Mouse (Mus musculus) embryo, embryonic 11 days (tissue): ENCODE data around the gene Zfp92.
"Not testable (repeated sequence)": the region's sequence is repeated elsewhere in the genome, so short reads cannot be mapped to it uniquely, and the experiment has no call there.

Experiments used
- DNase-seq: peaks from one replicate; pipeline ENCODE4 v3.0.0-alpha.2; 2015

Gene Zfp92

DNA sequence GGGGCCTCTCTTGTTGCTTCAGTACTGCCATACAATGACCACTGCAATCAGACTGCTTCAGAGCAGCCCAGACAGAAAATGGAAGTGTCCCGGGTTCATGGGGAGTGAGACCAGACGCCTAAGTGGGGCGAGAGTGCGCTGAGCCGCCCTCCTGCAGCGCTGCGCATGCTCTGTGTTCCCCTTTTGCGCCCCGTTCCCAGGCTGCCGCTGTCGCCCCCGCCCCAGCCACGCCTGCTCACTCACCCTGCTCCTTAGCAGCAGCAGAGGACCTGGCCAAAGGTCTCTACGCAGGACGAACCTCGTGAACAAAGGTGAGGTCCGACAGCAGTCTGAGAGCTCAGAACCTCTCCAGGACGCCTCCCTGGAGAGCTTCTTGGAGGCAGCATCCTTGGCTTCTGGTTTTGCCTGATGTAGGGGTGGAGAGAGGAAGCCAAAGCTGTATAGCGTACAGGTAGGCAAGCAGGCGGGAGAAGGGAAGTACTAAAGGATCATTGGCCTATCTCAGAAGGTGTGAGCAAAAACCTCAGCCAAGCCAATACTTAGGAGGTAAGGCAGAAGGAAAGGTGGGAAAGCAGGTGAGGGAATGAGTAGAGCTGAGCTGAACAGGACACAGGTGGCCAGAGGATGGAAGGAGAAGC is at the start of gene Zfp92:
TSS of gene Zfp92 (plus strand) at position 217 of the 638 bp plus-strand sequence.
- peak; percentile 5 for DNase-seq

DNA sequence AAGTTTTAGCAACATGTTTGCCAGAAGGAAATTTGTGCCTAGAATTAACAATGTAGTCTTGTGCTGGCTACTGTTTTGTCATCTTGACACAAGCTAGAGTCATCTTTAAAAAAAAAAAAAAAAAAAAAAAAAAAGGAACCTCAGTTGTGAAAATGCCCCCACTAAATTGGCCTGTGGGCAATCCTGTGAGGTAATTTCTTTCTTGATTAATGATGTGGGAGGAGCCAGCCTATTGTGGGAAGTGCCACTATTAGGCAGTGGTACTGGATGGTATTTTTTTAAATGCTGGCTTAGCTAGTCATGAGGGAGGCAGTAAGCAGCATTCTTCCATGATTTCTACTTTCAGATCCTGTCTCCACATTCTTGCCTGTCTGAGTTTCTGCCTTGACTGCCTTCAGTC is 47.6 kb upstream of the Zfp92 start:
- no peak for DNase-seq

DNA sequence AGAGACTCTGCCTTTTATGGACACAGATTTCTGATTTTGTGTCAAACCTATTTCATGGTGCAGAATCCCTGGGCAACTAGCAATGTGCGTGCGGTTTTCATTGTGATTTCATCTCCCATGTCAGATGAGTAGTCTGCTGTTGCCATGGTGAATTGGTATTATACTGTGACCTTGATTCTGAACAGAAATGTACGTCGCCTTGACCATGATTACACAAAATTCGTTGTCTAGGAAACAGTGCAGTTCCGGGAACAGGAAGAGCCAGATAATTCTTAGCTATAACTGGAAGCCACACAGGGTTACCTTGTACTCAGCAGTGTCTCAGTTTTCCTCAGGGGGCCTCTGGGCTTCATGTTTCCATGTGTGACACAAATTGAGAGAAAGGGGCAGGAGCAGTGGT is 26.5 kb upstream of the Zfp92 start:
- no peak for DNase-seq

DNA sequence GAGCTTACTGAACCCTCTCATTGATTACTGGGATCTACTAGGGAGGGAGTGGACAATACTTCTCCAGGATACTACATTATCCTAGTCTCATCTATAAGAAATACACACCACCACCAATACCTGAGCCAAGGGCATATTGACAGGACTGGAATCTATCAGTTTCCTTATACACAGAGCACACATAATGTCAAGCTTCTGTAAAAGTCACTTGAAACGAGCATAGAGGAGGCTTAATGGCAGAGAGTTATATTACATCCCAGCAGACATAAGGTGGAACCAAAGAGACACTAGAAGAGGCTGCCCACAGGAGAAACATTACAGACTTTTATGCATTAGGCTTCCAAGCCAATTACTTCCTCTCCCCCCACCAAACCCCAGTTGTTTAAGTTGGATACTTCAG is 26.0 kb upstream of the Zfp92 start:
- DNase-seq, result no peak

DNA sequence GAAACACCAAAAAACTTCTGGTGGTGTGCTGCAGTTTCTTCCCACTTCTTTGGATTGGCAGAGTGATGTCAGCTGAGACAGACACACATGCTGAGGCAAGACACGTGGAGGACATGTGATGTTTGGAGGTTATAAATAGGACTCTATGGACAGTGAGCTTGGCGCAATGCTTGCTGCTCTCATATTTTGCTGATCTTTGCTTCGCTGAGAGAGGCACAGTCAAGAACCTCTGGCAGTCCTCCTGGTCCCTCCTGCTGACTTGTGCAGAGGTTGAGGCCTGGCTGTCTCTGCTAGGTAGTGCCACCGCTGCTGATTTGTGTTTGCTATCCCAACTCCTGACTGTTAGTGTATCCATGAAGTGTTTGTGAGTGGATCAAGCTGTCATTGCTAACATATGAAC is 19.4 kb upstream of the Zfp92 start:
- DNase-seq, result no peak

DNA sequence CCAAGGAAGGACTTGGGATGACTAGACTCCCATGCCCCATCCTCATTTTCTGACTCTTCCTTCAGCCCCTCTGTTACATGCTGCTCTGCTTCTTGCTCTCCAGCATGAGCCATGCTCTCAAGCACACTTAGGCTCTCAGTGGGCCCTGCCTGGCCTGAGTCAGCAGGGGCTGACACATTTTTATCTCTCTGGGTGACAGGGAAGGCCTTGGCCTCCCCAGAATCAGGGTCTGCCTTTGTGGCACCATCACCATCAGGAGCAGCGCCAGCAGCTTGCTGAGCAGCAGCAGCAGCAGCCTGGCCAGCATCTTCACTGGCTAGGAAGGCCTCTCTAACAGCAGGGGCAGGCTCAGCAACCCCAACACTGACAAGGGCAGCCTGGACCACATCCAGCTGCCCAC is 14.4 kb upstream of the Zfp92 start:
- DNase-seq, result no peak

DNA sequence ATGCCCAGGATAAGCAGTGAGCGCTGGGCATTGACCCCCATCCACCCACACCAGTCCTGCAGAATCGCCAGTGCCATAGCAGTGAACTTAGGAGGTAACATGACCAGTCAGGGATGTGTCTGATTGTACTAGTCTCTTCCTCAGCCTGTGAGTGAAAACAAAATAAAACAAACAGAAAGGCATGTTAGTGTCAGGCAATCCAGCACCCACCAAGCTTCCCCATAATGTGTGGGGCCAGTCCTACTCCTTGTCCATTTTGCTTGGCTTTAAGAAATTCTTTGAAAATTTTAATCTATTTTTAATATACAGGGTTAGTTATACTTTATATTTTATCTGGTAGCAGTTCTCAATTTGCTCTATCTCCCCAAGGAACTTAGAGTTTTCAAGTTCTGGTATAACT is 12.3 kb upstream of the Zfp92 start, which contains the start of gene Gm18336:
TSS of gene Gm18336 (minus strand) at position 101 of the 400 bp plus-strand sequence.
- DNase-seq, result not testable (repeated sequence)

DNA sequence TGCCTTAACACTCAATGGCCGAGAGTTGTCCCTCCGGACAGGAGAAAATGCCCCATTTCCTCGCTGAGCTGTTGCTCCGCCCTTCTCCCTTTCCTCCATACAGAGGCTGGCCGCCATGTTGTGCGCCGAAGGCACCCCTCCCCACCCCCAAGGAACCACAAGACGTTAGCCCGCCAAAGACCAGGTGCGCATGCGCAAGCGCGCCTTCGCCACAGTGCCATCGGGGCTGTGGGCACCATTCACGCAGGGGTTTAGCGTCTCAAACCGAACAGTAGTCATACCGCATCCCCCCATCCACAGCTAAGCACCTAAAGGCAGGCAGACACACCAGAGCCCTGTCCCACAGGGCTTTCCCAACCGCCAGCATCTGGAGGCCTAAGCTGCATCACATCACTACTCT is 9.9 kb upstream of the Zfp92 start:
- no peak for DNase-seq

DNA sequence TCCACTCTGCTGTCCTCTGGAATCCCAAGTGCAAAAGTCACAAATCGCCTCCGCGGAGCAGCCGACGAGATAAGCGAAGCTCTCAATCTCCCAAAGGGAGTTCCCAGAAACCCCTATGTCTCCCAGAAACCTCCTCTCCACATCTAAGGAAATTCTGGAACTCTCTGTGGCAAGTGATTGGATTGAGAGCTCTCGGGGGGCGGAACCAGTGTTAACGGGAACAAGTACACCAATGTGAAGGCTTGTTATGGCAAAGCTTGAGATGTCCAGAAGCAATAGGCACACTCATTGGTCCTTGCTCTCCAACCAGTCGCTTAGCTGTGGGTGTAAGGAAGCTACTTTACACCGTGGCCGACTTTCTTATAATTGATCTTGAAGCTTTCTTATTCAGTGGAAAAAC is 9.3 kb upstream of the Zfp92 start:
- no peak for DNase-seq

DNA sequence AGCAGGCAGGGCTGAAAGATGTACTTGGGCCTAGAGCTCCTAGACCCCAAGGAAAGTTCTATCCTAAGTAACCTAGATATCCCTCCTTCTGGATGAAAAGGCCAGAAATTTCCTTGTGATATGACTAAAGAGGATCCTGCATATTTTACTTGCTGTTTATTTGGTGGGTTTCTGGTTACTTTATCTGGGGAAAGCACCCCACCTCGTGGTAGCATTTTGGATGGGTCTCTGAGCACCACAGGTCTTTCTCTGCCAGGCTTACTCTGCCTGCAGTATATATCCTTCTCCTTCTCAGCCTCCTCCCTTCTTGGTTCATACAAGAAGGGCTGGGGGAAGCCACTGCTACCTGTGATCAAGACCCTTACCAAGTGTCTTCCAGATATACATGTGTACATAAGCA is 1.9 kb downstream of the Zfp92 start:
- DNase-seq, result no peak

DNA sequence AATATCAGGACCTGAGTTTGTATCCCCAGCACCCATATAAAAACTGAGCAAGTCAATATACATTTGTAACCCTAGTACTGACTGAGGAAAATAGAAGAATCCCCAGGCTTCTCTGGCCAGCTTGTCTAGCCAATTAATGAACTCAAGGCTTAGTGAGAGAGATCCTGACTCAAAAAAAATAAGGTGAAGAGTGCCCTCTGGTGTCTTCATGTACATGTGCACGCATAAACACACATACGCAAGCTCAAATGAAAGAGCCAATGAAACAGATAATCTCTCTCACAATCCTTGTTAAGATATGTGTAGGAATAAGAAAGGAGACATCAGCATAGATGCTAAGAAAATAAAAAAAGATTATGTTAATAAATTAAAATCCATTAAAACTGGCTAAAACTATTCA is 19.1 kb downstream of the Zfp92 start:
- DNase-seq, result peak; percentile 14

DNA sequence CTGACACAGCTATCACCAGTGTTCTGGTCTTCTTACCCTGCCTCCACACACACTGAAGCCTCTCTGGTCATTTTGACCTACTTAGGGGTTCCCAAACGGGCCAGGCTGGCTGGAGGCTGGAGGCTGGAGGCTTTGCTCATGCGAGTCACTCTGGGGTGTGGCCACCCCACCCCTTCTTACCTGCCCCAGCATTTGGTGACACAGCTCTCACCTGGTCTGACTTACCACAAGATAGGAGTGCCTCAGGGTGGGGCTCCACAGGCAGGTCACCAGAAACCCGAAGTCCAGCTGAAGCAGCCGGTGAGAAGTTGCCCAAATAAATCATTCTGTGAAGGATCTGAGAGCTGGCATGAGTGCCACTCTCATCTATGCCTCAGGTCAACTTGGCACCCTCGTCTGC is 22.0 kb downstream of the Zfp92 start:
- no peak for DNase-seq

DNA sequence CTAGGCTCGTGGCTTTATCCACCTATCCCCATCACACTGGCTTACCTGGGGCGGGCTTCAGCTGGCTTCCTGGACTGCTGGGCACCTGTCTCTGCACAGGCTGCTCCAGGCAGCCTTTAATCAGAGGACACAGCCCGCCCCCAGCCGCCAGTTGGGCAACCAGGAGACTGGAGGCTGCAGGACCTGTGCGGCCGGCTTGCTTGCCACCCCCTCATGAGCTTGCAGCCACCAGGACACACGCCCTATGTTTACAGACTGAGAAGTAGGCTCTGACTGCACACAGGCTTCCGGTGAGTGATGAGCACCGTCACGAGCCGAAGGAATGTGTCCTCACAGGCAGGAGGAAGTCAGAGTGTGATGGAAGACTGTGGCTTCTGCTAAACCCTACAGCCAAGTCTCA is 24.4 kb downstream of the Zfp92 start, which contains the start of gene Trex2:
TSS of gene Trex2 (minus strand) at position 93 of the 400 bp plus-strand sequence.
- DNase-seq, result no peak

DNA sequence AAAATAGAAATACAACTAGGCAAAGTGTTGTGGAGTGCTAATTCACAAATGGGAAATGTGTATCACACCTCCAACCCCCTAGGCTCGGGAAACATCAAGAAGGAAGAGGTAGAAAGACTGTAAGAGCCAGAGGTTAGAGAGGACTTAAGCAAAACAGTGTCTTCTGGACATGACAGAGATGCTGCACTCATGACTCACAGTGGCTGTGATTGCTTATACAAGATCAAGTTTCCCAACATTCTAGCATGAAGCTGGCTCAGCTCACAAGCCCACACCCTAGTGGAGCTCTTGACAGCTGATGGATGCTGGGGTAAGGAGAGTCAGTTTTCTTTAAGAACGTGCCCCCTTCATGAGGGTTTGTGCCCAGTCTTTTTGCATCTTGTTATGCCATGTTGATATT is 30.5 kb downstream of the Zfp92 start:
- DNase-seq, result no peak

DNA sequence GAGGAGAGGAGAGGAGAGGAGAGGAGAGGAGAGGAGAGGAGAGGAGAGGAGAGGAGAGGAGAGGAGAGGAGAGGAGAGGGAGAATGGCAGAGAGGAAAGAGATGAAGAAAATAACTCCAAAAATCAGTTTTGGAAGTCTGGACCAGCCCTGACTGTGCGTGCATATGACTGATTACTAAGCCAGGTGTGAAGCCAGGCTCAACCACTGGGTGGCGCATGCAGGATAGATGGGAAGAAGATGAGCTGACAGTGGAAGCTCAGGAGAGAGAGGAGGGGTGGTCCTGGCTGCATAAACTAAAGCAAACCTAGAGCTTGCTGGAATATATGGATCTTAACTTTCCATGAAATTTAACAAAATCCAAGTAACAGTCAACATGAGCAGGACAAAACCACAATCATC is 41.1 kb downstream of the Zfp92 start:
- peak; percentile 46 for DNase-seq

DNA sequence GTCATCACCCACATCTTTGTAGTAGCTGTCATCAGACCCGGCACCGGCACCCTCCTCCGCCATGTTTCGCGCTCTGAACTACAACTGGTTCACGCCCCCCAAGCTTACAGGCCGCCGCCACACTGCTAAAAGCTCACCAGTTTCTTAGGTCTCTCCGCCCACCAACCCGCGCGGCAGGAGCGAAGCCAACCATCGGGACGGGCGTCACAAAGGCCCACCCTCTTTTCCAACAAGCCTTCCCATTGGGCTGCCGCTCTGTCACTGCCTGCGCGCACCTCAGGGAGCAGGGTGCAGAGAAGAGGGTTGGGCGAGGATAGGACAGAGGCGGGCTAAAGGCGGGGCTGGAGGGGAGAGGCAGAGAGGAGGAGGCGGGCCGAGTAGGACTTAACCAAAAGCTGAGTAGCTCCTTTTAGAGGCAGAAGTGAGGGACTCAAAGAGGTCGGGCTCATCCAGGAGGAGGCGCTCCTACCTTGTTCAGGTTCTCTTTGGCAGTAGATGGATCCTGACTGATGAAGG is 48.0 kb downstream of the Zfp92 start, which contains the start of gene Haus7:
TSS of gene Haus7 (minus strand) at position 168 of the 516 bp plus-strand sequence.
- DNase-seq, result peak; percentile 92

DNA sequence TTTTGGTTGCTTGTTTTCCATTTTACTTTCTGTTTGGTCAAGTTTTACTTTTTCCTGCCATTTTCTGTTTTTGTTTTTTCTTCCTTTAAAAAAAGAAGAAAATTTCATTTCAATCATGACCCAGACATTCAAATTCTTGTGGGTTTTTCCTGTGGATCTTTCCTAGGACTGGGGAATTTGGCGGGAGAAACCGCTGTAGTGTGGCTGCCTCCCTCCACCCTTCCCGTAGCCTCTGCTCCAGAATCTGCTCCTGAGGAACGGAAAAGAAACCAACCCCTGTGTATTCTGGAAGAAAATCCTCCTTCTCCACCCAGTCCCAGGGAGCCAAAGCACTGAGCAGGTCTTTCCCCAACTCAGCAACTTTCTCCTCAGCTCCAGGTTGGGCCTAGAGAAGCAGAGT is 49.9 kb downstream of the Zfp92 start:
- DNase-seq, result no peak

DNA sequence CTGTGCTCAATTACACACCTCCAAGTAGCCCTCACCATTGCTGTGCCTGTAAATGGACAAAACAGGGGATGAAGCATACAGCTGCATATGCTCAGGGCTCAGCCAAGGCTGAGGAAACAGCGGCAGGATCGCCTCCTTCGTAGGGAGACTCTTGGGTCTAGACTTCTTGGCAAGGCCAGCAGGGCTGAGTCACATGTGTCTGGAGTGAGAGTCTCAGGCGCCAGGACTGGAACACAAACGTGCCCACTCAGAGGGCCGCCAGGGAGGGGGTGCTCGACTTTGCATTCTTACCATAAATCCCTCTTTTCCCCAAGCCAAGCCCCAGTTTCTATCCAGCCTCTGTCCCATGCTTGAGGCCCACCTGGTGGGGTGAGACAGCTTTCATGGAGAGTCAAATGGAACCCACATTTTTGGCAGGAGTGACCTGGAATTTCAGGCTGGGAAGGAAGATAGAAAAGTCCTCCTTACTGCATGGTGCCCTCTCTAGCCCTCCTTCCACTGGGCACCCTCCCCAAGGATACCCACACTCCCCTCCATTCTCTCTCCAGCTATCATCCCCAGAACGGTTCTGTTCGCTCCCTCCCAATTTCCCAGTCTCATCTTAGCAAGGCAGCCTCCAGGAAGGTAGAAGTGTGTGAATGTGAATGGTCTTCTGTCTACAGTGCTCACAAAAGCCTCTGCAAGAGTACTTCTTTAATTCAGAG is 54.7 kb downstream of the Zfp92 start:
- no peak for DNase-seq

DNA sequence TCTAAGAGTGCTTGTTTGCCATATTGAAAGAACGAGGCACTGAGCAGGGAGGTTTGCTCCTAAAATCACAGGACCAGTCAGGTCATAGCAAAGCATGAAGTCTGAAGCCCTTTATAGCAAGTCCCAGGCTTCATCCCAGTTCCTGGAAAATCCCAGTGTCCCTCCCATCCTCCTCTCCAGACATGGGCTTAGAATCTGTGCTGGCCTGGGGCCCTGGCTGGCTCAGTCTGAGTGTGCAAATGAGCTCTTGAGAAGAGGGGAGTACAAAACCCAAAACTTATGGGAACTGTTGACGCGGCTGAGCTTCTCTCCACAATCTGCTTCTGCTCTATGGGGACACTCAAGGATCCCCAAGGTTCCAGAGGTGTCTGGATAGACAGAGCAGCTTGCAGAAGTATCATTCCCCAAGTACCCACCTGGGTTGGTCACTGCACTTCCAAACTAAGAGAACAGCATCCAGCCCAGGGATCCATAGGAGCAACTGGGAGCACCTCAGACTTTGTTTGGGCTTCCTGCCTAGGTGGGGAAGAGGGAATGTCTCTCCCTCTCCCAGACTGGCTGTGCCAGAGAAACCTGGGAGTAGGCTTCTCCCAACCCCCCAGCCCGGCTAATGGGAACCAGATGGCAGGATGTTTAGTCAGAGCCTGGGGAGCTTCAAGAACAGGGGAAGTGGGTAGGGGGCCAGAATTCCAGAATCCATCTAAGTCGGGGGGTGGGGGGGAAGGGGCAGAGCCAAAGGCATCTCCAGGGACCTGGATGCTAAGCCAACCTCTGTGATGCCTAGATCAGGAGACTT is 56.7 kb downstream of the Zfp92 start:
- DNase-seq, result peak; percentile 73

DNA sequence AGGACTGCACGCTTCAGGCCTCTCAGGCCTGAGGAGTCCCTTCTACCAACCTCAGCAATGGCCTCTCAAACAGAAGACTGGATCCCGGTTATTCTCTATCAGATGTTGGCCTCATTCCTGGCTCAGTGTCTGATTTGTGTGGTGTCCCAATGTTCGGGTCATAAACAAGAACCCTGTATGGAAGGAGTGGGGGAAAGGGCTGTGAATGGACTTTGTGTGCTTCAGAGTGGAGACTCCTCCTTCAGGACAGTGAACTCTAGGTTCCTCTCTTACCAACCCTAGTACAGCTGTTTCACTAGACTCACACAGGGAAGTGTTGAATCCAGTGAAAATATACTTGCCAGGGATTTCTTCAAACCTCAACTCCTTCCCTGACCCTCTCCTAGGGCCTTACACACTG is 57.4 kb downstream of the Zfp92 start:
- DNase-seq, result no peak

DNA sequence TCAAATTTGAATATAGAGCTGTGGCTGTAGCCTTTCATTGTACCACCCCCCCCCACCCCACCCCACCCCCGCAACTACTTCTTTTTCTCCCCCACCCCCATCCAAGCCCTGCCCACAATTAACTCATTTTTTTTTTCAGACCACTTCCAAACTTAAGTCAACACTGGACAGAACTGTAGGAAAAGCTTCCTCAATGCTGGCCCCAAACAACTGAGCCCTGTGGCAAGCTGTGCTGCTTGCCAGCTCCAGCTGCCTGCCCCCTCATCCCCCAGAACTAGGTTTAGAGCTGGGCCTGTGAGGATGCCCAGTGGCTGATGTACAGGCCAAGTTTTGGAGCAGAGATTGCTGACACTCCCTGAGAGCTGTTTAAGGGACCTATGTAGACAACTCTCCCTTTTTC is 57.9 kb downstream of the Zfp92 start:
- no peak for DNase-seq

DNA sequence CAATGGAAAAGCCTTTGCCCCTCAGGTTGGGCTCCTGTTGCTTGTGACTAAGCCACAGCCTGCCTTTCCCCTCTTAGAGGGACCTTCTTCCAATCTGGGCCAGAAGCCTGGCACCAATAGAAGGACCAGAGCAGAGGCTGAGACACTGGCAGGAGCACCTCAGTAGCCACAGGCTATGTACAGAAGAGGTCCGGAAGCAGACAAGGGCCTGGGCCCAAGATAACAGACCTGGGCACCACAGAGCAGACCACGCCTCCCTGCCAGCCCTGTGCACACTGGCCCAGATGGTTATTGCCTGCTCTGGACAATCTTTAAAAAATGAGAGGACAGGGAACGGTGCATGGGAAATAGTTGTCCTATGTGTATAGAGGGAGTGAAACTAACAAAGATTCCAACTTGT is 60.9 kb downstream of the Zfp92 start:
- no peak for DNase-seq

DNA sequence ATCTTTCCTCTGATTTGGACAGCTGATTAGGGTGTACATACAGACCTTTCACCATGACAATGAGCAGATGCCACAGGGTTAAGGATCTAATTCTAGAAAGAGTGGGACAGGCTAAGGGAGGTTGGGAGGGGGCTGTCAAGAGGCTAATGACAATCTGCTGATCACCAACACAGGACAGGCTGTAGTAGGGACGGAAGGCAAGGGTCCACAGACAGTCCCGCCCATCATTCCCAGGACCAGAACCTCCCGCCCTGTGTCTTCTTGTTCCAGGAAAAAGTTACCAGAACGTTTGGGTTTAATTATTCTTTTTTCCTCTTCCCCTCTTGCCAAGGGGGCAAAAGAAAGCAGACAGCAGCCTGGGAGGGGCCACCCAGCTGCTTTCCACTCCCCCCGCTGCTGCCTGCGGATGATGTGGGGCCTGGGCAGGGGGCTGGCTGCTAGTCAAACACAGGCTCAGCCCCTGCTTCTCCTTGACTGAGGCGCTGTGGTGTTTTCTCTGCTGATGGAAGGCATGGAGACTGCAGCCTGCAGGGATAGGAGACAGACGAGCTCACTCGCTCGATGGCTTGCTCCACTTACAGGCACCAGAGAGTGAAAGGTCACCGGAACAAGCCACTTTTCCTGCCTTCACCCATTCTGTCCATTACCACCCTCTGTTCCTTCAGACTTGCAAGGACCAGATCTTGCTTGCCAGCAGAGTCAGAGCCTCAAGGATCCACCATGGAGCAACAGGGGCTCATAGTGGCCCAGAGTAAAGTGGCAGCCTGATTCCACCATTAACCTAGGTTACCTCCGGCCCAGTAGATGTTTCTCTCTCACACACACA is 63.7 kb downstream of the Zfp92 start:
- DNase-seq, result peak; percentile 30
